Mouse (Mus musculus): ENCODE measurements at regions not wholly inside any gene's neighbourhood (a gene's known extent, or its start where the extent isn't known, plus 50 kb on each side); places are given as distances from the start of the nearest gene placed in this dataset.

DNA sequence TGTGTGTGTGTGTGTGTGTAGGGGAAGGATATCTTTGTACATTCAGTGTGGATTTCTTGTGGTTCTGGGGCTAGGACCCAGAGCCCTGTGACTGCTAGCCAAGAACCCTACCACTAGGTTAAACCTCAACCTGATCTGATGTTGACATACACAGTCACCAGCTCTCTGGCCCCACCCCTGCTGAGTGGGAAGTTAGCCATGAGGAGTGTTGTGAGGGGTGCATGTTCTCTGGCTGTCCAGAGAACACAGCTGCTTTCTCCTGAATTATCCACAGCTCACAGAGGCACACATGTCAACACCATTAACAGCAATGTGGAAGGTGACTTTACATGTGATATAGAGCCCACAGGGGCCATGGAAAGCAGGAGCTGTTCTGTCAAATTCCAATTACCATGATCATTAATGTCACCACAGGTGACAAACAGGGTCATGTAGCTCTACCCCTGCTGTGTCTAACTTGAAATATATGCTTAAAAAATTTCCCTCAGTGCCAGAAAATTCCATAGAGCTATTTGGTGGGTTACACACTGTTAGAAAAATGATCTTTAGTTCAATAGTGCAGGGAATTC is 121.0 kb upstream of the Slc22a23 start:
- POLR2A ChIA-PET: interaction anchor here in 1 of 4 experiments (0.8 kb wide), 1 partner anchor 11 kb away, joined by 3 read pairs; no protein-coding TSS in a partner anchor
- CTCF ChIA-PET: interaction anchor here in 2 of 4 experiments (0.6 to 0.9 kb wide), 2 partner anchors 278 to 283 kb away, joined by 3 to 5 read pairs; no protein-coding TSS in a partner anchor

DNA sequence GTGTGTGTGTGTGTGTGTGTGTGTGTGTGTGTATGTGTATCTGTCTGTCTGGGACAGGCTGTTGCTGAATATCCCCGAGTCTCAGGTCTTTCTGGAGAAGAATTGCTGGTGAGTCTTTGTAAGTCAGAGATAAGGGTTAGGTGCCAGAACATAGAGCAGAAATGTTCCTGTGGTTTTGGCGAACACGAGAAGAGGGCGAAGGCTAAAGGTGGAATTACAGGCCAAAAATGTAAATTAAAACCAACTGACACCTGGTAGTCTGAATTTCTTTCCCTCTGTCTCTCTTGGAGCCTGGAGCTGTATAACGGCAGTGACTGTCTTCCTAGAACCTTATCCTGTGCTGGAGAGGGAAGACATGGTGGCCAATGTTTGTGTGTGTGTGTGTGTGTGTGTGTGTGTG is 120.5 kb upstream of the Slc22a23 start:
- ChIA-PET CTCF (interaction anchor here in 1 of 4 experiments (0.9 kb wide), 1 partner anchor 278 kb away, joined by 3 read pairs; no protein-coding TSS in a partner anchor), POLR2A (no interaction called here)

DNA sequence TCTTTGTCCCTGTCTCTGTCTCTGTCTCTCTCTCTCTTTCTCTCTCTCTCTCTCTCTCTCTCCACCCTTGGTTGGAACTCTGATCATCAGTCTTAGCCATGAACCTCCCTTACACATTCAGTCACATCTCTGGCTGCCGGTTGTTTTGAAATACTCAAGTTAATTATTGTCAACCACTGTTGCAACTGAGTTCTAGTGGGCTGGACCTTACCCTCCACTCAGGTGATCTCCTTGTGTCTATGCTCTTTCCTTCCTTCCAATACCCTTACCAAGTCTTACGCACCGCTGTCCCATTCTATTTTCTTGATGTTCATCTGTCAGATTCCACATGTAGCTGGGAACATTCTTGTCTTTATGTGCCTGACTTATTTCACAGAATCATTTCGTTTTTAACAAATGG is 119.2 kb upstream of the Slc22a23 start:
- CTCF ChIA-PET: no interaction called here
- POLR2A ChIA-PET: no interaction called here

DNA sequence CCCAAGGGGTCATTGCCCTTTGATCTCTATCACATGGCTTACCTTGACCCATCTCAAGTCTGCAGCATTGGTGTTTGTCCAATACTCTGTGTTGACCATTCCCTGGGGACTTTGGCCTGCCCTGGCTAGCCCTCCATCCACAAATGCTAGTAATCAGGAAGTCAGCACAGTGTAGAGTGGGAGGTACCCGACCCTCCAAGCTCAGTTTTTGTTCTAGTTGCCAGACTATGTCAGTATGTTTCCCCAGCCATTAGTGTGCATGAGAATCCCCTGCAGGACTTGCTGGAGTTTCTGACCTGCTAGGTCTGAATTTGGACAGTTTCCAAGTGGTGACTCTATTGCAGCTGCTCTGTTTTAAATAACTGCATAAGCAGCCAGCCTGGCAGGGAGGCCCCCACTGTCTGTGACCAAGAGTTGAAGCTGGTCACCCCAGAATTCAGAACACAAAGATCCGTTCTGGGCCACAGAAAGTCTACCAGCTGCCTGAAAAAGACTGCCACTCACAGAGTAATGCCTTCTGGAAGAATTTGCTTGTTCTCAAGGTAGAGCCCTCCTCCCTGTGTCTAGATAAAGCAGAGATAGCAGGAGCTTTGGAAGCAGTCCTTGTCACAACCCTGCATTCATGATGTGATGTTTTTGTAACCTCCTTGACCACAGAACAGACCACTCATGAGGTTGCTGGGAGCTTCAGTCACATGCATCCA is 118.0 kb upstream of the Slc22a23 start:
- POLR2A ChIA-PET: interaction anchor here in 2 of 4 experiments (0.7 kb wide), 2 partner anchors 23 to 1390 kb away, joined by 3 to 15 read pairs; no protein-coding TSS in a partner anchor
- CTCF ChIA-PET: interaction anchor here in 2 of 4 experiments (0.6 to 0.7 kb wide), 3 partner anchors 20 to 425 kb away, joined by 3 read pairs; partner anchors contain the start of gene Bphl (in 1 of the 2)

DNA sequence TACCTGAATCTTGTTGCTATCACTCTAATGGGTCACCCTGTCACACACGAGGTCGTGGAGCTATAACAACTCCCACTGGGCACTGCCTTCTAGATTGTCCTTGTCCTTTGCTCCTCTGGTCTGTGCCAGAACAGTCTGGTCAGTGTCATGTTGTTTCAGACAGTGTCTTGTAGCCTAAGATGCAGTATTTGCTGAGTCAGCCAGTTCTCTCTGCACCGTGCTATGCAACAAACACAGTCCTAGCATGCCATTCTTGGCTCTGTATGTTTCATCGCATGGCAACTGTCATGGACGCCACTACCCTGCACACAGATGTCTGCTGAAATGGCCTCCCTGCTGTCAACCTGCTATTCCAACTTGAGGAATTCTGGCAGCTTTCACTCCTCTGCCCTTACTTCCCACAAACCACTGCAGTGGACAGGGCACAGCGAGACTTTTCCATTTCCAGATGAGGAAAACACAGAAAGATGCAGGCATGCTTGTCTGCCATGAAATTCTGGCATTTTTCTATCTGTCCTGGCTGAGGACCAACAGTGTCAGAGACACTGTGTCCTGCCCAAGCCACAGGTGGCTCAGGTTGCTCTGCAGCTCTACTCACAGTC is 117.3 kb upstream of the Slc22a23 start:
- ChIA-PET CTCF (no interaction called here), POLR2A (interaction anchor here in 2 of 4 experiments (0.5 to 0.6 kb wide), 2 partner anchors 86 to 412 kb away, joined by 3 read pairs; no protein-coding TSS in a partner anchor)

DNA sequence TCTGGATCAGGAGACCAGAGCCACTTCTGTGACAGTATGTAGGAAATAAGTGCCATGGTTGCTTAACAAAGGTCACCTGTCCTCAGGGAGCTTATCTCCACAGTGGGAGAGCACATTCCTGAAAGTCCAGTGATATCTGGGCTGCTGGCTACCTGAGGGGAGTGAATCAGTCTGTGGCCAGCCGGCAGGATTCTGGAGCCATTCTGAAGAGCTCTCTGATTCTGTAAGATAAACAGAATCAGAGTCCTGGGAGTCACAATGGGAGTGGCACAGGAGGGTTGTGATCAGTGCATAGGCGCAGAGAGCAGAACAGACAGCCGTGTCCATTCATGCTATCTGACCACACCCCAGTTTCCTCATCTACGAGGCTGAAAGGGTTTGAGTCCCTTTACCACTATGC is 116.0 kb upstream of the Slc22a23 start:
- POLR2A ChIA-PET: interaction anchor here in 3 of 4 experiments (0.6 to 1.0 kb wide), 8 partner anchors 9 to 383 kb away, joined by 3 to 6 read pairs (median 3); no protein-coding TSS in a partner anchor
- CTCF ChIA-PET: interaction anchor here in 2 of 4 experiments (0.5 to 0.6 kb wide), 3 partner anchors 101 to 333 kb away, joined by 3 to 5 read pairs (median 3); no protein-coding TSS in a partner anchor

DNA sequence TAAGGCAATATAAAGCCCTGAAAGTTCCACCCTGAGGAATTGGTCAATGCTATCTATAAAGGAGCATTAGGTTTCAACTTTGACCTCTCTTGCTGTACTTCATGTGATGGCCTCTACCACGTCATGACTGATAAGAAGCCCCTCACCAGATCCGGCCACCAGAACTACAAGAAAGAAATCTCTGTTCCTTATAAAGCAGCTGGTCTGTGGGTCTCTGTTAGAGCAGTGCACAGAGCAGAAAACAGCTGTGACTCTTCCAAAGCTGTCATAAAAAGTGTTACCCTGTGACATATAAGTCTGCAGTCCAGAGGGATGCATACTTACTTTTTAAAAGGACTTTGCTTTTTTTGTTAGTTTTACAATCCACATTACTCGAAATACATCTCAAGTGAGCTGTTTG is 111.1 kb upstream of the Slc22a23 start:
- POLR2A ChIA-PET: no interaction called here
- CTCF ChIA-PET: no interaction called here

DNA sequence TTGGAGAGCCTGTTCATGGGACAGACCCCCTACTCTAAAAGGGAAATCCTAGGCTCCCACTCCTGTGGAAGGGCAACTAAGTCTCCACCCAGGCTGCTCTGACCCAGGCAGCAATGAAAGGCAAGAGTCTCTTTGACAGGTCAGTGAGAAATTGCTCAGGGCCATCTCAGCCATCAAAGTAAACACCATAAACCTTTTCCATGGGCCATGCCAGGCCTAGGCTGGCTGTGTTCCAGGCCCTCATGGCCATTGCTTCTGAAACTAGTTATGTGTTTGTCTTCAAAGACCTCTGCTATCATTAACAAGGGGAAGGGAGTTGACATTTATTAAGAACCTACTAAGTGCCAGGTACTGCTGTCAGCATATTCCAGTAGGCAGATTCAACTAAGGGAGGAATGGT is 101.8 kb upstream of the Slc22a23 start:
- CTCF ChIA-PET: interaction anchor here in 1 of 4 experiments (0.6 kb wide), 1 partner anchor 185 kb away, joined by 3 read pairs; no protein-coding TSS in a partner anchor

DNA sequence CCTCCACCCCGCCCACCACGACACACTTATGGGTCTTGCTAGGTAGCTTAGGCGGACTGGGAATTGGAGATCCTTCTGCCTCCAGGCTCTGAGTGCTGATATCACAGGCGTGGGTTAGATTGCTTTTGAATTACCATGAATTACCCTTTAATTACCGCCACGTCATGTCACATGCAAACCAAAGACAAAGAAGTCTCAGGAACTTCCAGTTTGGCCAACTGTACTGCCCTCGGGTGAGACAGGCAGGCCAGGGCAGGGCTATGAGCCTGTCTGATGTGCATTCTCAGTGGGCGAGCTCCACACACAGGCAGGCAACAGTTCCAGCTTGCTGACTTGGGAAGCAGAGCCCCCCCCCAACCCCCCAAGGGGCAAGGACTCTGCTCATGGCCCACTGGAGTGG is 101.3 kb upstream of the Slc22a23 start:
- POLR2A ChIA-PET: interaction anchor here in 1 of 4 experiments (0.7 kb wide), 1 partner anchor 11 kb away, joined by 3 read pairs; no protein-coding TSS in a partner anchor
- CTCF ChIA-PET: interaction anchor here in 1 of 4 experiments (0.6 kb wide), 1 partner anchor 185 kb away, joined by 3 read pairs; no protein-coding TSS in a partner anchor

More for the DNA sequence above, 101.8 kb upstream of the Slc22a23 start:
- POLR2A ChIA-PET: interaction anchor here in 1 of 4 experiments (0.7 kb wide), 1 partner anchor 11 kb away, joined by 3 read pairs; no protein-coding TSS in a partner anchor

DNA sequence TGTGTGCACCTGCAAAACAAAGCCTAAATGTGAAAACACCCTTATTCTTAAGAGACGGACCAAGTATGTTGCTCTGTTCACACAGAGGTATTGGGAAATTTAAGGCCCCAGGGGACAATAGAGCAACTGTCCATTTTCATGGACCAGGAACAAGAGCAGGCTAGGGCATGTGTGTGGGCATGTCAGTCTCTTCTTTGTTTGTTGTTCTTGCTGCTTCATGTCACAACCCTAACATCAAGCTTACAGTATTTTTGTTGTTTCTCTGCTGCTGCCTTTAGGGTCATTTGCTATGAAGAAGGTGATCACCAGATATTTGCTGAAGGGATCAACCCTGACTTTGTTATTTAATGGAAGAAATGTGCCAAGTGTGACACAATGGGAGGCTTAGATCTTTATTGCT is 96.4 kb upstream of the Slc22a23 start:
- ChIA-PET POLR2A (interaction anchor here in 1 of 4 experiments (0.6 to 0.9 kb wide), 2 partner anchors 16 to 36 kb away, joined by 3 read pairs; no protein-coding TSS in a partner anchor), CTCF (no interaction called here)

DNA sequence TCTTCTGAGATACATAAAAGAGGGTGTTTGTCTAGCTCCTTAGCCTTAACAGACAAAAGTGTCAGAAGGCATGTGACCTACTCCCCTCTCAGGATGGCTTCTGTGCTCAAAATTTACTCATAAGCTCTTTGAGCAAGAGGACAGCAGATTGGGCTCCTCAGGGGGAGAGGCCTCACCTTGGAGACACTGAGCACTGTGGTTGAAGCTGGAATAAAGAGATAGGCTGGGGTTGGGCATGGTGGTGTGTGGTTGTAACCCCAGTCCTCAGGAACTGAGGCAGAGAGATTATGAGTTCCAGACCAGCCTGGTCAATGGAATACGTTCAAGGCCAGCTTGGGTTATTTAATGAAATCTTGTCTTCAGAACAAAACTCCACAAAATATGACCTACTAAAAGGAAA is 82.5 kb upstream of the Slc22a23 start:
- CTCF ChIA-PET: no interaction called here

DNA sequence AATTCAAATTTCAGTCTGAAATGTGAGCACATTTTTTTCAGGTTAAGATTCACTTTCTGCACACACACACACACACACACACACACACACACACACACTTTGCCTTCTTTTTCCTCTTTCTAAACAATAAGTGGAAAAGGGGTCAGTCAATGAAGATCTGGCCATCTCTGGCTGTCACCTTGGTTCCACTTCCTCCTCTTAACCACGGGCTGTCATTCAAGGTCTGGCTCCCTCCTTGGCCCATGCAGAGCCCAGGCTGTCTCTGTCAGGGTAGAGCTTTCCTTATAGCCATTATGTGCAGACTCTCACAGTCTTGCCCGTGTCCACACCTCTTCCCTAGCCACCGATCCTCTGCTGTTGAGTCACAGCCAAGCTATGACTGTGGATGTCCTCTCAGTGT is 79.9 kb upstream of the Slc22a23 start:
- ChIA-PET POLR2A (interaction anchor here in 1 of 4 experiments (0.7 kb wide), 1 partner anchor 242 kb away, joined by 3 read pairs; no protein-coding TSS in a partner anchor), CTCF (interaction anchor here in 1 of 4 experiments (0.6 kb wide), 1 partner anchor 13 kb away, joined by 4 read pairs; no protein-coding TSS in a partner anchor)

More for the DNA sequence above, 82.5 kb upstream of the Slc22a23 start:
- POLR2A ChIA-PET: no interaction called here

DNA sequence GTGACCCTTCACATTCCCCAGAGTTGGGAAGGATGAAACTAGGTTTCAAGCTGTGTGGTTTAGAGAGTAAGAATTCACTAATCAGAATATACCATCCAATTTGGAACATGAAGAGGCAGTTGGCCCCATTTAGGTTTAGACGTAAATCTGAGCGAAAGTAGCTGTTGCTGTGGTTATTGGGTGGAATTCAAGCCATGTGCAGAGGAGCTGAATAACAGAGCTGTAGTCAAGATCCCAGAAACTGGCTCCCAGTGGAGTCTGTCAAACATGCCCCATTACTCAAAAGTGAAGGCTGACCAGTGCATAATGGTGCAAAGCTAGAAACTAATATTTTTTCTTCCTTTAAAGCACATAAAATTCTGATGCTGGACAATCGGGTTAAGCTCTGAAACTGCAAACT is 76.7 kb upstream of the Slc22a23 start:
- ChIA-PET CTCF (no interaction called here), POLR2A (no interaction called here)

DNA sequence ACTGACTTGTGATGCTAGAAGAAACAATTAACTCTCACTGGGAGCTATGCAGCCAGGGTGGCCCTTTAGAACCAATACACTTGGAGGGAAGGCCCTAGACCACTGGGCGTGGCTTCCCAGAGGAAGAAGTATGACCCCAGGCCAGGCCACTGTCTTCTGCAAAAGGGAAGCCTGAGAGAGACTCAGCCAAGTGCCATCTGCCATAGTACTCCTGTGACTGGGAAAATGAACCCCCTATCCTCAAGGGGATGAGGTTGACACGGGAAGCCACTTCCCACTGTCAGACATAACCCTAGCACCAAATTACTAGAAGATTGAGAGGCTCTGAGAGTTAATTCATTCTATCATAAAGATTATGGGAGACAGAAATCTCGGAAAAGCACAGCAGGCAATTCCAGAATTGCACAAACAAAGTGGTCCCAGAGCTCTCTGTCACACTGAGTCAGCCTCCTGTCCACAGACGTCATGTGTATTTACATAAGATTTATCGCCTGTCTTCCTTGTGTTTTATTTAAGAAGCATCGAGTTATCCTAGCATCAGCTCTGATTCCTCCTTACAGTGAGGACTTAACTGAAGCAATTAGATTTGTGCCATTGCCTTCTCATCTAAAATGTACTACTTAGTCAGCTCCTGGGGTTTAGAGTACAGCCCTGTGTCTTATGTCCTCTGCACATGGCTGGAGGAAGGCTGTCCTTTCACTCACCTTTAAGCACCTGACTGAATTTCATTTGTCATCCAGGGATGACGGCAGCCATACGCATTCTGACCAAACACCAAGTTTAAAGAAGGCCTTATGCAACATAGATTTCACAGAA is 75.6 kb upstream of the Slc22a23 start:
- POLR2A ChIA-PET: no interaction called here
- CTCF ChIA-PET: no interaction called here

DNA sequence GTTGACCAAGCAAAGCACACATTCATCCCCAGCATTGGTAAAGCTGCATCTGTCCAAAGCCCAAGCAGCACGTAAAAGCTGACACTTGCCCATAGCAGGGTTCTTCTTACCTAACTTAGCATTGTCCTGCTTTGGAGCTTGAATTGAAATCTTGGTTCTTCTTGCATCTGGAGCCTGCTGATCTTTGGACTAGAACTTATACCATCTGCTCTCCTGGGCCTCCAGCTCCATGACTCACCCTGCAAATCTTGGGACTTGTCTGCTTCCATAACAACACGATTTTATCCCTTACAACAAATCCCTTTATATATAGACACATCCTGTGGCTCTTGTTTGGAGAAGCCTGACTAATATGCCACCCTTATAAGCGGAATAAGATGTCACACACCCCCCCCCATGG is 74.1 kb upstream of the Slc22a23 start:
- POLR2A ChIA-PET: interaction anchor here in 1 of 4 experiments (0.7 kb wide), 1 partner anchor 223 kb away, joined by 3 read pairs; no protein-coding TSS in a partner anchor
- CTCF ChIA-PET: no interaction called here

DNA sequence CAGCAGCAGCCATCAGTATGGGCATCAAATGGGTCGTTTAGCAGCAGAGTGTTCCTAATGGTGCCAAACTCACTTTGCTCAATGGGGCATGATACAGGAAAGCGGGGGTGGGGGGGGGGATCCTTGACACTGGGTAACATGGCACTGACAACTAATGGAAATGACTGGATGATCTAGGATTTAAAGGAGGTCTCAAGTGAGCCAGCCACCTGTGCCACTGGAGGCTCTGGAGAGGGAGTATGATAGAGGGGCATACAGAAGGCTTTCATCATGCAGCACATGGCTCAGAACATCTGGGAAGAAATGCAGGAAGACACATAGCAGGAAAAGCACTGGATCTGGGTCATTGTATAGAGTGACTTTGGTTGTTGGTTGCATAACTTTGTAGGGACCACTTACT is 71.6 kb upstream of the Slc22a23 start:
- CTCF ChIA-PET: no interaction called here
- POLR2A ChIA-PET: no interaction called here

DNA sequence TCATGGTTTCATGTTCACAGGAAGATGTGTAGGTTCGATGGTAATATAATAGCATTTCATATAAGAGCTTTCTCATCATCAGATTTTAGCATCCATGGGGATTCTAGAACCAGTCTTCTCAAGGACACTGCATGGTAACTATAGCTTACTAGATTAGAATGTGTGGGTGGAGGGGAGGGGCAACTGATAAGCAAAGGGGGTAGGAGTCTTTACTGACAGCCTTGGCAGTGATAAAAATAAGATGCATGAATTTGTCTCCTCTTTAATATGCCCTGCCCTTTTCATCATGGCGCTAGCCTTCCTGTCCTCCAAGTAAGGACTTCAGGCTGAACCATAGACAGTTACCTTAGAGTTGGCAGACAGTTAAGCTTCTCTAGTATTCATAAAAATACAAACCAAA is 69.6 kb upstream of the Slc22a23 start:
- CTCF ChIA-PET: no interaction called here
- POLR2A ChIA-PET: no interaction called here

DNA sequence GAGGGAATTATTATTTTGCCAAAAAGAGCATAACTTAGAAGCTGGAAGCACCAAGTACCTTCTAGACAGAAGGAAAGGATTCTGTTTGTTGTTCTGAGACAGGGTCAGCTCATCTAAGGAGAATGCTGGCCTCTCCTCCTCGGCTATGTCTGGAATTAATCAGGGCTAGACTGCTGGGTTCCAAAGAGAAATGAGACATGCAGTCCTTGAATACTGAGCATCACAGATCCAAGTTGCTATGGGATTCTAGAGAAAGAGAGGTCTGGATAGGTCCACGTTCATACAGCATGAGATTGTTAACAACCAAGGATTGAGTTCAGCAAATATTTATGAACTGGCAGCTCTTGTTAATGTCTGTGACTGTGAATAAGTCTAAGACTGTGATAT is 63.7 kb upstream of the Slc22a23 start:
- ChIA-PET POLR2A (interaction anchor here in 1 of 4 experiments (1.0 kb wide), 1 partner anchor 41 kb away, joined by 3 read pairs; no protein-coding TSS in a partner anchor), CTCF (no interaction called here)
